Mouse (Mus musculus) liver, embryonic 16.5 days (tissue): Measurements from ENCODE around the gene Thrap3. TPM values are rescaled to one million over a fixed set of nuclear protein-coding genes. Genes with fewer than 3 reads are reported as not detected.

Source experiments
- ATAC-seq: fragments of 200-750 bp; cut with Nextera tagmentation; 2 replicates; pipeline ENCODE4 v1.8.0; 2017; ENCODE audit warnings: low read depth, mild to moderate bottlenecking, moderate number of reproducible peaks, moderate library complexity
- H3K27ac ChIP-seq: fragments of 300-500 bp; sonication (generic); 2 replicates; pipeline ENCODE4 v1.5.1; 2014; ENCODE audit warnings: mild to moderate bottlenecking, low read length
- H3K27me3 ChIP-seq: fragments of 300-500 bp; sonication (generic); 2 replicates; pipeline ENCODE4 v1.6.1; 2014; ENCODE audit warnings: low read depth, low read length, mixed read lengths; ENCODE audit not compliant: control insufficient read depth, insufficient read depth
- H3K36me3 ChIP-seq: fragments of 300-500 bp; sonication (generic); 2 replicates; pipeline ENCODE4 v1.6.1; 2014; ENCODE audit warnings: mild to moderate bottlenecking; ENCODE audit not compliant: control insufficient read depth, insufficient read depth
- H3K4me1 ChIP-seq: fragments of 300-500 bp; sonication (generic); 2 replicates; pipeline ENCODE4 v1.6.1; 2014; ENCODE audit warnings: low read depth, low read length, mixed read lengths; ENCODE audit not compliant: control insufficient read depth
- H3K4me2 ChIP-seq: fragments of 300-500 bp; sonication (generic); 2 replicates; pipeline ENCODE4 v1.6.1; 2014; ENCODE audit warnings: low read depth, low read length, mixed read lengths
- H3K4me3 ChIP-seq: fragments of 300-500 bp; sonication (generic); 2 replicates; pipeline ENCODE4 v1.5.1; 2014; ENCODE audit warnings: low read depth, mild to moderate bottlenecking, low read length
- H3K9ac ChIP-seq: fragments of 300-500 bp; sonication (generic); 2 replicates; pipeline ENCODE4 v1.6.1; 2014; ENCODE audit warnings: low read depth, low read length
- H3K9me3 ChIP-seq: fragments of 300-500 bp; sonication (generic); replicated peaks from 2 replicates; pipeline ENCODE4 v1.6.1; 2016; ENCODE audit warnings: low read length; ENCODE audit not compliant: control insufficient read depth
- WGBS: fragments of 180-500 bp; shearing (Covaris S2); extraction: QIAGEN DNeasy Blood & Tissue Kit; methylation state at CpG from one replicate; pipeline ENCODE4 v1.1.7; 2014; ENCODE audit not compliant: insufficient replicate concordance; 5-methylcytosine and 5-hydroxymethylcytosine counted together
- polyA plus RNA-seq: library from polyadenylated mRNA; unstranded; fragments of >200 nt; fragmentation: Nextera tagmentation; extraction: Ambion mirVana; gene quantifications from 2 replicates; pipeline ENCODE4 v1.2.1, GENCODE M21; 2015

The Thrap3 gene
- polyA plus RNA-seq, 1 experiment from 2014 or later, result 78.4 TPM

GRCm38 (mm10) chr4:126237721-126238242, 35.2 kb upstream of the Thrap3 start:
- 58% methylated on average over 5 of the region's 5 CpGs for WGBS
- no peak overlapping the region for H3K9ac ChIP-seq

GRCm38 (mm10) chr4:126236467-126237280, 34.1 kb upstream of the Thrap3 start:
- 82% methylated on average over 57 of the region's 63 CpGs for WGBS

More at GRCm38 (mm10) chr4:126237721-126238242, 35.2 kb upstream of the Thrap3 start:
- H3K27me3 ChIP-seq, result no peaks in the 10 kb centered on the region
- H3K4me1 ChIP-seq, result no peaks in the 10 kb centered on the region
- no peak overlapping the region for H3K27ac ChIP-seq
- H3K36me3 ChIP-seq, result peaks cover 7% of the 10 kb centered on the region
- no peaks in the 10 kb centered on the region for H3K9me3 ChIP-seq
- no peak overlapping the region for H3K4me2 ChIP-seq
- no peak overlapping the region for H3K4me3 ChIP-seq
- no peak for ATAC-seq

GRCm38 (mm10) chr4:126235191-126235590, 32.6 kb upstream of the Thrap3 start:
- no peaks in the 10 kb centered on the region for H3K9me3 ChIP-seq
- H3K27ac ChIP-seq, result no peak overlapping the region
- no peak overlapping the region for H3K4me3 ChIP-seq
- no peak overlapping the region for H3K9ac ChIP-seq
- H3K4me1 ChIP-seq, result no peaks in the 10 kb centered on the region
- H3K27me3 ChIP-seq, result no peaks in the 10 kb centered on the region
- WGBS, result 49% methylated on average over 10 of the region's 10 CpGs
- no peak overlapping the region for H3K4me2 ChIP-seq
- no peak for ATAC-seq
- H3K36me3 ChIP-seq, result peaks cover 14% of the 10 kb centered on the region

More at GRCm38 (mm10) chr4:126236467-126237280, 34.1 kb upstream of the Thrap3 start:
- H3K36me3 ChIP-seq, result peaks cover 14% of the 10 kb centered on the region
- H3K4me2 ChIP-seq, result no peak overlapping the region
- H3K27ac ChIP-seq, result no peak overlapping the region
- no peaks in the 10 kb centered on the region for H3K4me1 ChIP-seq
- no peak for ATAC-seq
- H3K9me3 ChIP-seq, result no peaks in the 10 kb centered on the region
- H3K4me3 ChIP-seq, result no peak overlapping the region
- no peak overlapping the region for H3K9ac ChIP-seq
- H3K27me3 ChIP-seq, result no peaks in the 10 kb centered on the region

GRCm38 (mm10) chr4:126234496-126235175, 32.1 kb upstream of the Thrap3 start:
- H3K9me3 ChIP-seq, result no peaks in the 10 kb centered on the region
- no peak overlapping the region for H3K4me2 ChIP-seq
- no peak for ATAC-seq
- no peaks in the 10 kb centered on the region for H3K4me1 ChIP-seq
- WGBS, result 77% methylated on average over 18 of the region's 18 CpGs
- H3K4me3 ChIP-seq, result no peak overlapping the region
- H3K9ac ChIP-seq, result no peak overlapping the region
- peaks cover 14% of the 10 kb centered on the region for H3K36me3 ChIP-seq
- H3K27ac ChIP-seq, result no peak overlapping the region
- no peaks in the 10 kb centered on the region for H3K27me3 ChIP-seq

GRCm38 (mm10) chr4:126233676-126234308, 31.2 kb upstream of the Thrap3 start:
- Histone ChIP-seq H3K4me2 (no peak overlapping the region), H3K27ac (no peak overlapping the region), H3K4me1 (no peaks in the 10 kb centered on the region), H3K36me3 (peaks cover 14% of the 10 kb centered on the region), H3K27me3 (no peaks in the 10 kb centered on the region), H3K9me3 (no peaks in the 10 kb centered on the region), H3K9ac (no peak overlapping the region), H3K4me3 (no peak overlapping the region)
- no peak for ATAC-seq
- WGBS, result 84% methylated on average over 29 of the region's 29 CpGs

DNA sequence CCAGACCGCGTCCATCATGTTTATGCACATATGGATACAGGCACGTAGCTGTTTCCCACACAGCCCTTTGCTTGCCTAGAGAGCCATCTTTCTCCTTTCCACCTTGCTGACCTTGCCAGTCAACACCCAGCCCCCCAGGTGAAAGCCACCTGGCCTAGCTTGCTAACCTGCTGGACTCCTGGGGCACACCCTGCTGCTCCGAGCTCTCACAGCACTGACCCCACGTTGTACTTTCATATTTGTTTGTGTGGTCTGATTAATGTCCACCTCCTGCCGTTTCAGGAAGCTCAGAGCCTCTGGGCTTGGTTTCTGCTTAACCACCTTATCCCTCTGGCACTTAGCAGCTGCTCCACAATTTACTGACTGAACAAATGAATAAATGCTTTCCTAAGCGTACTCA, 27.3 kb upstream of the Thrap3 start:
- no peak overlapping the region for H3K27ac ChIP-seq
- no peak overlapping the region for H3K4me2 ChIP-seq
- no peak overlapping the region for H3K9ac ChIP-seq
- peaks cover 14% of the 10 kb centered on the region for H3K36me3 ChIP-seq
- 63% methylated on average over 7 of the region's 7 CpGs for WGBS
- H3K9me3 ChIP-seq, result no peaks in the 10 kb centered on the region
- ATAC-seq, result no peak
- no peak overlapping the region for H3K4me3 ChIP-seq
- no peaks in the 10 kb centered on the region for H3K27me3 ChIP-seq
- H3K4me1 ChIP-seq, result peaks cover 4% of the 10 kb centered on the region

- 42% methylated on average over 5 of the region's 5 CpGs for WGBS
- H3K4me3 ChIP-seq, result no peak overlapping the region
- peaks cover 4% of the 10 kb centered on the region for H3K4me1 ChIP-seq
- H3K4me2 ChIP-seq, result no peak overlapping the region
- H3K9ac ChIP-seq, result no peak overlapping the region
- peaks cover 10% of the 10 kb centered on the region; the same call in 1 of the 2 replicates for H3K36me3 ChIP-seq
- no peaks in the 10 kb centered on the region for H3K9me3 ChIP-seq
- H3K27ac ChIP-seq, result no peak overlapping the region
- no peaks in the 10 kb centered on the region for H3K27me3 ChIP-seq
- ATAC-seq, result no peak
These were observed 25.6 kb upstream of the Thrap3 start for GRCm38 (mm10) chr4:126228144-126228543.

- no peaks in the 10 kb centered on the region for H3K27me3 ChIP-seq
- ATAC-seq, result peak; percentile 63
- H3K4me1 ChIP-seq, result peaks cover 4% of the 10 kb centered on the region
- peak overlapping the region; percentile 27; the same call in 1 of the 2 replicates for H3K4me3 ChIP-seq
- 0 out of 2 replicates have a peak, but pooled peaks cover 3% of the 10 kb centered on the region for H3K36me3 ChIP-seq
- WGBS, result 7% methylated on average over 18 of the region's 18 CpGs
- peak overlapping the region; percentile 49; the same call in 1 of the 2 replicates for H3K4me2 ChIP-seq
- H3K27ac ChIP-seq, result no peak overlapping the region
- no peaks in the 10 kb centered on the region for H3K9me3 ChIP-seq
- H3K9ac ChIP-seq, result no peak overlapping the region
These were observed 24.7 kb upstream of the Thrap3 start for GRCm38 (mm10) chr4:126227077-126227761.
